Mouse (Mus musculus) liver, embryonic 14.5 days (tissue): ENCODE results near the gene Pnkd.

Experiments
- CTCF ChIP-seq: IDR thresholded peaks from 2 replicates; pipeline ENCODE4 v1.5.1; 2016; ENCODE audit warnings: antibody characterized with exemption, low read depth, control low read depth
- EP300 ChIP-seq: IDR thresholded peaks from 2 replicates; pipeline ENCODE4 v1.6.1; 2016; ENCODE audit warnings: antibody characterized with exemption, low read depth

- TF ChIP-seq CTCF (no peak), EP300 (no peak)
Observed at GRCm38 (mm10) chr1:74384525-74384924, 99.8 kb downstream of the Pnkd start.
